Mouse (Mus musculus): ENCODE results near the gene Ptpn3.
"Not testable (repeated sequence)": the region's sequence is repeated elsewhere in the genome, so short reads cannot be mapped to it uniquely, and the experiment has no call there.

Gene Ptpn3

DNA sequence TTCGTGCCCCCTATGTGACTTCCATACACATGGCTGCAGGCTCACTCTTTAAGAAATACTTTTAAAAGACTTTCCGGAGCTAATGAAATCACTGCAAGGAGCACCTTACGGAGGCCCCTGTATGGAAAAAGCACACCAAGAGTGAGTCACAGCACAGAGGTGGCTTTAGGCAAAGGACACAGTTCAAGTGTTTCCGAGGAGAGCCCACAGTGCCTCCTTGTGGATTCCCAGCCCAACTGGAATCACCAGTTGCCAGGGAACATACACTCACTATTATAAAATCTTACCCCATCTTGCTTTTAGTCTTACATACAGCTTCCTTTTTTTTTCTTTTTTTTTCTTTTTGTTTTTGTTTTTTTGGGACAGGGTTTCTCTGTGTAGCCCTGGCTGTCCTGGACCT is 85.1 kb downstream of the Ptpn3 start:
- no peak for DNase-seq (ENCODE audit: low read depth)

GRCm38 (mm10) chr4:57214852-57215251 is 86.8 kb downstream of the Ptpn3 start:
- DNase-seq (ENCODE audit: low read depth), result no peak

DNA sequence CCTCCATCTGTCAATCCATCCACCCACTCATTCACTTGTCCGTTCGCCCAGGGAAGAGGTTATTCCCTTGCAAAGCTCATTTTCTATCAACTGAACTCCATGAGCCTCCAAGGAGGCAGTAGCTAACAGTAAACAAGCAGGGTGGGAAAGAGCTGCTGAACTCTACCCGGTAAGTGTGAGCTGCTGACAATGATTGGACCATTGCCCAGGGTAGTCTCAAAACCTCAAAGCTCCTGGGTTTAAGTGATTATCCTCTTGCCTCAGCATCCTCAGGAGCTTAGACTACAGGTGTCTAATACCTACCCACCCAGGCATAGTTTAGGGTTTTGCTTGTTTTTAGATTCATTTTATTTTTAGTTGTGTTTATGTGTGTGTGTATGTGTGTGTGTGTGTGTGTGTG is 87.5 kb downstream of the Ptpn3 start:
- no peak for DNase-seq (ENCODE audit: low read depth)

DNA sequence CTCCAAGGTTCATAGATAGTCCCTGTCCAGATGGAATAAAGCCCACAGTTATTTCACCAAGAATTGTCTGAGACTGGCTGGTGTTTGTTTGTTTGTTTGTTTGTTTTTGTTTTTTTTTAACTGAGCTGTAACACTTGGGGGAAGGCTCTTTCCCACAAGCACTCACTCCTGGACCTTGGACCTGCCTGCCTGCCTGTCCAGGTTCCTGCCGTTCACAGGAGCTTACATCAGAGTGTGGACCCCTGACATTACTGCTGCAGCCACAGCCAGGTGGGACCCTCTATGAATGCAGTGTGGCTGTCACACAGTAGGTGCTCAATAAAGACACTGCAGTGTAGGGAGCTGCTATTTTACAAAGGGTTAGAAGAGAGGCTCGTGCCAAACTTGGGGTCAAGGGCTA is 89.9 kb downstream of the Ptpn3 start:
- DNase-seq (ENCODE audit: low read depth), result no peak

GRCm38 (mm10) chr4:57205908-57206307 is 95.7 kb downstream of the Ptpn3 start:
- no peak for DNase-seq (ENCODE audit: low read depth)

- no peak for DNase-seq (ENCODE audit: low read depth)
Observed at GRCm38 (mm10) chr4:57204780-57205179, 96.9 kb downstream of the Ptpn3 start.

DNA sequence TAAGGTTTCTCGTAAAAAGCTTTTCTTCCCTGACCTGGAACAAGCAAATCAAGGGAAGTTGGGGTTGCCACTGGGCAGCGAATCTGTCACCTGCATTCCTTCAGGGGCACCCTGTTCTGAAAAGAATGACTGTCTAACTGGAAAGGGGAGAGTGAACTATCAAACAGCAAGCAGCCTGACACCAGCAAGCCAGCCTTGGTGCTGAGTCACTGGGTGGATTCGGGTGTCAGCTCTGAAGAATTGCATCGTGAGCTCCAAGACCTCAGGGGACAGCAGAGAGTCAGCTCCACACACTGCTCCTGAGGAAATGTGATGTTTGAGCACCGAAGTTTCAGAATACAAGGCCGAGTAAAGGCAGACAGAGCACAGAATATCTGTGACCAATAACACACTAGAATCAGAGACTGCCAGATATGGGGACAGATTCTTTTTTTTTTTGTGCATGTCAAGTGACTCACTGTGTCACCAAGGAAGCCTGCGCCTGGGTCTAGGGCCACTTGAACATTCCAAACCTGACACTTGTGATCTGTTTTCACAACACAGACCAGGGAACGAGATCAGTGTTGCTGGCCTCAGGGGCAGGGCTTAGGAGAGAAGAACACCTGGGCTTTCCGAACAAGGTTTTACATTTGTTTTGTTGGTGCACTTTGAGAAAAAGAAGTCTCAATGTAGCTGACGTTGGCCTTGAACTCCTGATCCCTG is 98.8 kb downstream of the Ptpn3 start:
- DNase-seq (ENCODE audit: low read depth), result no peak

- no peak for DNase-seq (ENCODE audit: low read depth)
Observed at GRCm38 (mm10) chr4:57202132-57202531, 99.5 kb downstream of the Ptpn3 start.

DNA sequence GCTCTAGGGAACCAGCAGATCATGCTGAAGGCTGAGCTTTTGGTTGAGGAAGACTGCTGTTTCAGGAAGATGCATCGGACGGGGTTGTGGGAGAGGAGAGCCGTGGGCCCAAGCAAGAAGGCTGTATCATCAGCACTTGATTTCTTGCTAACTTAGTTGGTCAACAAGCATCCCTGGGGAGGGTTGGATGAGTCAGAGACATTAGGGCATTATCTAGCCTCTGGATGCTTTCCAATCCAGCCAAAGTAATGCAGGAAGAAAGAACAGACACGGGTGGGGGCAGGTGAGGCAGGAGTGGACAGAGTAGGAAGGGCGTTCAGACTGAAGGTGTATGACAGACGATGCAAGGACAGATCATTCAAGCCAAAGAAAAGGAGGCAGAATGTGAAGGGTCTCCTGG is 101.0 kb downstream of the Ptpn3 start:
- DNase-seq (ENCODE audit: low read depth), result no peak

DNA sequence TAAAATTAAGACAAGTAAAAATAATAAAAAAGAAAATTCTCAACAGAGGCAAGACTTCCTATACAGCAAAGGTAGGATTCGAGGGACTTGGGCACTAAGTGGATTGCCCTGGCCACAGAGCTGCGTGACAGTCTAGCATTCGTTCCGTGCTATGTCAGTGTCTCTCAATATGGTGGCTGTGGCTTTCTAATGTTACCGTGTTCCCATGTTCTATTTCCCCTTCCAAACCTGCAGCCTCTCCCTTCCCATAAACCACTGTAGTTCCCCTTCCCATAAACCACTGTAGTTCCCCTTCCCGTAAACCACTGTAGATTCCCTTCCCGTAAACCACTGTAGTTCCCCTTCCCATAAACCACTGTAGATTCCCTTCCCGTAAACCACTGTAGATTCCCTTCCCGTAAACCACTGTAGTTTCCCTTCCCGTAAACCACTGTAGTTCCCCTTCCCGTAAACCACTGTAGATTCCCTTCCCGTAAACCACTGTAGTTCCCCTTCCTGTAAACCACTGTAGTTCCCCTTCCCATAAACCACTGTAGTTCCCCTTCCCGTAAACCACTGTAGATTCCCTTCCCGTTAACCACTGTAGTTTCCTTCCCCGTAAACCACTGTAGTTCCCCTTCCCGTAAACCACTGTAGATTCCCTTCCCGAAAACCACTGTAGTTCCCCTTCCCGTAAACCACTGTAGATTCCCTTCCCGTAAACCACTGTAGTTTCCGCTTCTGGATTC is 102.8 kb downstream of the Ptpn3 start:
- DNase-seq (ENCODE audit: low read depth), result not testable (repeated sequence)

GRCm38 (mm10) chr4:57191543-57192283 is 109.9 kb downstream of the Ptpn3 start:
- DNase-seq (ENCODE audit: low read depth), result no peak

DNA sequence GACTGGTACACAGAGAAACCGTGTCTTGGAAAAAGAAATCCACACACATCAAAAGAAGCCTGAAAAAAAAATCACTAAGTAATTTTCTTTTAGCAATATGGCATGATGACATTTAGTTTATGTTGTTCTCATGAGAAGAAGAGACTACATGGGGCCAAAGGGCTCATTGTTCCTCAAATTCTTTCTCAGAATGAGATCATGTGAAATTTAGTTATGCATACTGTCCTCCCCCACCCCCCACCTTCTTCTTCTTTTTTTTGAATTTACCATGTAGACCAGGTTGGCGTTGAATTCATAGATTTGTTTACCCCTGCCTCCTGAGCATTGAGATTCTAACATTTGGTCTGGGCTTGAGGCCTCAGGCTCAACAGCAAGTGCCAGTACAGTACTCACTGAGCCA is 111.8 kb downstream of the Ptpn3 start:
- DNase-seq (ENCODE audit: low read depth), result no peak

DNA sequence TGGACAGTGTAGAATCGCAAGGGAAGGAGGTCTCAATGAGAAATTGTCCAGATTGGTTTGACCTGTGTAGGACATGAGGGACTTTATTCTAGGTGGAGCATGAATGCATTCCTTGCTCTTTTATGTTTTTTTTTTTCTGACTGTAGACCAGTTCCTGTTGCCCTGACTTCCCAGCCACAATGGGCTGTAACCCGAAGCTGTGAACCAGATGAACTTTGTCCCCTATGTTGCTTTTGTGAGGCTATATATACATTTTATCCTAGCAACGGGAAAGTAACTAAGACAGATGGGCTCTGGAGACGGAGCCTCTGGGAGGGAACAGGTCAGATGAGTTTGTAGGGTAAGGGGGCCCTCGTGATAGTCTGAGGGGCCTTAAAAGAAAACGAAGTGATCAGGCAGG is 115.6 kb downstream of the Ptpn3 start:
- DNase-seq (ENCODE audit: low read depth), result no peak

DNA sequence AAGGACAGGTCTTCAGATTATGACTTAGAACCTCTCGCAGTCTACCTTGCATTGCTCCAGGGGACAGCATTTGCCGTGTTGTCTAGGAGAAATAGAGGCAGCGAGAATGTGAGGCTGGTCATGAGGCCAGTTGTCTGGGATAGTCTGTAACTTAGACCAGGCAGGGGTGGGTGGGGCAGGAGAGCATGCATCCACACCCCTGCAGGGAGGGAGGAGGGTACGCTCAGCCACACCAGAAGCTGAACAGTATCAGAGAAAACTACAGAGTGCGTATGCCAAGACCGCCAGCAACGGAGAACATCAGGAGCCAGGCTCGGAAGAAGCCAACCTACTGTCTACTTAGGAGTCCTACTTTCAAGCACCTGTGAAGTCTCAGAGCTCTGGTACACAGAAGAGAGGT is 116.2 kb downstream of the Ptpn3 start:
- DNase-seq (ENCODE audit: low read depth), result no peak

GRCm38 (mm10) chr4:57183493-57183892 is 118.1 kb downstream of the Ptpn3 start:
- DNase-seq (ENCODE audit: low read depth), result no peak

- no peak for DNase-seq (ENCODE audit: low read depth)
Observed at GRCm38 (mm10) chr4:57181538-57181937, 120.1 kb downstream of the Ptpn3 start.

- no peak for DNase-seq (ENCODE audit: low read depth)
Observed at GRCm38 (mm10) chr4:57178881-57179280, 122.8 kb downstream of the Ptpn3 start.

- no peak for DNase-seq (ENCODE audit: low read depth)
Observed at GRCm38 (mm10) chr4:57175329-57175728, 126.3 kb downstream of the Ptpn3 start.

DNA sequence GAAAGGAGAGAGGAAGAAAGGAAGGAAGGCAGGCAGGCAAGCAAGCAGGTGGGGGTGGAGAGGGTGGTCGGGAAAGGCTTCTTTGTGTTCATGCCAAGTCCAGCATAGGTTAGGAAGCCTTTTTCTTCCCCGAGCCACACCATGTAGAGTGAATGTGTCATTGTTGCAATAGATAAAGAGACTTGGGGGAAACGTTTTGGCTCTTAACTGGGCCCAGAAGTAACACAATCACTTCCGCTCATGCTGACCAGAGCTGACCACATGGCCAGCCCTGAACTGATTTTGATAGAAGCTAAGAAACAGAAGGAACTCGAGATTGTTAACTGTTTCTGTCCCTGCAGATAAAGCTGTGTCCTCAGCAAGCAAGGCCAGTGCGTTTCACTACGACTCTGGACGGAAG is 128.8 kb downstream of the Ptpn3 start:
- DNase-seq (ENCODE audit: low read depth), result no peak

DNA sequence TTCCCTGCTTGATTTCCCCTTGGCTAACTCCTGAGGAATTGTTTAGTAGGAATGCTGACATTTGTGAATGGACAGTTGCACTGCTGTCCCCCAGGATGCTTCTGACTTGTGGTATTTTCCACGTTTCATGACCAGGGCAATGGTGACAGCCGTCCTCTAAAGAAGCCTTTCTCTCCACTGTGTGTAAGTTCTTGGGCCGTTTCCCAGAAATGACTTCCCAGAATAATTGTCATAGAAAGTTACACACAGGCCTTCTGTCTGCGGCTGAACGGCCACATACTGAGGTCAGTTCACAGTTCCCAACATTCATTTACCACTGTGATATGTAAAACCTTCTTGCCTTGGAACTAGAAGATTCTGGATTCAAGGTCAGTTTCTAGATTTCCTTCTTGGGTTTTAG is 129.8 kb downstream of the Ptpn3 start:
- DNase-seq (ENCODE audit: low read depth), result no peak

DNA sequence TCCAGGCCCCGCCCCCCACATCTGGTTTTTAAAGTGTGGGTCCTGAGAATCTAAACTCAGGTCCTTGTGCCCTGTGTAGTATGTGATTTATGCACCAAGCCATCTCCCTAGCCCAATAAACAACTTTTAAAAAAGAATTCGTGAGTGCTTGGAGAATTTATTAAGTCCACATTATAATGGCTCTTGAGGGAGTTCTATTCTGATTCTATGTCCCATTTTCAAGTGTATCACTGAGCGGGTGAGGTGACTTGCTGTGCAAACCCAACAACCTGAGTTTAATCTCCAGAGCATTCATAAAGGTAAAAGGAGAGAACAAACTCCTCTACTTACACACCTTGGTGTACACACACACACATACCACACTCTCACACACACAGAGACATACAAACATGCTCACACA is 133.0 kb downstream of the Ptpn3 start:
- DNase-seq (ENCODE audit: low read depth), result no peak

DNA sequence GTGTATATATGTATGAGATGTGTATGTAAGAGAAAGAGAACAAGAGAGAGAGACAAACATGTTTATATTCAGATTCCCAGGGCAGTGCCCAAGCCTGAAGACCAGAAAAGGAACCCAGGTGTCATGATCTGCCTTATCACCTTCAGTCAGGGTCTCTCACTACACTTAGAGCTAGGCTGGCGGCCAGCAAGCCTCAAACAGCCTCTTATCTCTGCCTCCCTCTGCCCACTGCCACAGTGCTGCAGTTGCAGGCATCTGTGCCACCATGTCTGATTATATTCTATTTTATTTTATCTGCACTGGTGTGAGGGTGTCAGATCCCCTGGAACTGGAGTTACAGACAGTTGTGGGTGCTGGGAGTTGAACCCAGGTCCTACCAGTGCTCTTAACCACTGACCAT is 133.4 kb downstream of the Ptpn3 start:
- no peak for DNase-seq (ENCODE audit: low read depth)
